Mouse (Mus musculus) embryo, embryonic 11.5 days (tissue): Measurements from ENCODE around the gene Fgfr1op.
"Not testable (repeated sequence)": the region's sequence is repeated elsewhere in the genome, so short reads cannot be mapped to it uniquely, and the experiment has no call there.

Source experiments
- DNase-seq: peaks from one replicate; pipeline ENCODE4 v3.0.0-alpha.2; 2012; ENCODE audit warnings: low read depth, low spot score

Gene Fgfr1op

GRCm38 (mm10) chr17:8167436-8167835, 2.1 kb downstream of the Fgfr1op start:
- not testable (repeated sequence) for DNase-seq

- DNase-seq: no peak
These were observed 5.0 kb downstream of the Fgfr1op start for GRCm38 (mm10) chr17:8170331-8170730.

- DNase-seq: no peak
These were observed 5.8 kb downstream of the Fgfr1op start for GRCm38 (mm10) chr17:8171081-8171480.

GRCm38 (mm10) chr17:8177090-8177489, 11.8 kb downstream of the Fgfr1op start:
- DNase-seq: no peak

GRCm38 (mm10) chr17:8183815-8184214, 18.5 kb downstream of the Fgfr1op start:
- no peak for DNase-seq

- DNase-seq: no peak
These were observed 18.9 kb downstream of the Fgfr1op start for GRCm38 (mm10) chr17:8184217-8184616.

- DNase-seq: no peak
These were observed 28.4 kb downstream of the Fgfr1op start for GRCm38 (mm10) chr17:8193678-8194077.

GRCm38 (mm10) chr17:8195685-8196376, 30.5 kb downstream of the Fgfr1op start:
- DNase-seq: no peak

- DNase-seq: no peak
These were observed 32.4 kb downstream of the Fgfr1op start for GRCm38 (mm10) chr17:8197652-8198051.

- no peak for DNase-seq
These were observed 34.0 kb downstream of the Fgfr1op start for GRCm38 (mm10) chr17:8199067-8199935.

GRCm38 (mm10) chr17:8199936-8200330, 34.6 kb downstream of the Fgfr1op start:
- DNase-seq: no peak

- no peak for DNase-seq
These were observed 38.2 kb downstream of the Fgfr1op start for GRCm38 (mm10) chr17:8203487-8203886.

- not testable (repeated sequence) for DNase-seq
These were observed 39.9 kb downstream of the Fgfr1op start for GRCm38 (mm10) chr17:8205221-8205631.

- no peak for DNase-seq
These were observed 41.4 kb downstream of the Fgfr1op start for GRCm38 (mm10) chr17:8206691-8207090.

- DNase-seq: no peak
These were observed 44.4 kb downstream of the Fgfr1op start for GRCm38 (mm10) chr17:8209696-8210095.

GRCm38 (mm10) chr17:8210170-8210569, 44.9 kb downstream of the Fgfr1op start:
- no peak for DNase-seq

GRCm38 (mm10) chr17:8210675-8211074, 45.4 kb downstream of the Fgfr1op start:
- no peak for DNase-seq

GRCm38 (mm10) chr17:8211399-8211798, 46.1 kb downstream of the Fgfr1op start:
- no peak for DNase-seq

GRCm38 (mm10) chr17:8214369-8214768, 49.1 kb downstream of the Fgfr1op start:
- DNase-seq: no peak

- no peak for DNase-seq
These were observed 49.9 kb downstream of the Fgfr1op start for GRCm38 (mm10) chr17:8215016-8215745.

GRCm38 (mm10) chr17:8223225-8223624, 57.9 kb downstream of the Fgfr1op start:
- no peak for DNase-seq

- DNase-seq: no peak
These were observed 58.8 kb downstream of the Fgfr1op start for GRCm38 (mm10) chr17:8224072-8224471.
